15 mouse cellular contexts compared by ENCODE assay signal in genomic region chr19:16870501-16871191, GRCm38 (mm10). TPM values are rescaled to one million over a fixed set of nuclear protein-coding genes. Genes with fewer than 3 reads are reported as not detected.
DNase-seq lines count a peak whose midpoint lies in the region; ATAC-seq and TF ChIP-seq lines count a peak whose summit lies in the region.
"Had no signal": no experiment of that assay in that cellular context is flagged by ENCODE, and none has a peak within 500 bp of the region (broad histone marks: within the 10 kb centered on the region; RNA-seq: fewer than 3 reads in every experiment).

No protein-coding gene starts in this region.

- H3K9ac ChIP-seq in heart, embryonic 13.5 days, result no peak overlapping the region
- H3K9ac ChIP-seq in midbrain, embryonic 11.5 days (ENCODE audit: low read length), result no peak overlapping the region
- no peak overlapping the region for H3K9ac ChIP-seq in midbrain, postnatal 0 days (replicated peaks; ENCODE audit: low read length, poor library complexity, severe bottlenecking)
- H3K9ac ChIP-seq in forebrain, embryonic 13.5 days, result no peak overlapping the region
- H3K9ac ChIP-seq: embryonic facial prominence, embryonic 12.5 days; lung, embryonic 14.5 days had no signal

- no peak for DNase-seq in heart, adult 8-10 months (ENCODE audit: low spot score)
- peak; percentile 96 for DNase-seq in midbrain, embryonic 11.5 days (ENCODE audit: low spot score, missing footprints)
- DNase-seq in midbrain, postnatal 0 days (ENCODE audit: low spot score), result no peak
- peak; percentile 7 for DNase-seq in splenic B cell, adult 2 months (ENCODE audit: low read depth, low spot score)
- DNase-seq in adipocyte (ENCODE audit: low spot score), result no peak
- DNase-seq in urinary bladder, postnatal 36 days (ENCODE audit: low spot score in 2 of 2), result no peak
- DNase-seq: gastrocnemius, postnatal 14 days; right cerebral cortex, adult 18-20 months; thymus, adult 18-20 months had no signal

- H3K9me3 ChIP-seq in heart, embryonic 13.5 days, result no peaks in the 10 kb centered on the region
- no peaks in the 10 kb centered on the region for H3K9me3 ChIP-seq in midbrain, embryonic 11.5 days (ENCODE audit: control insufficient read depth, low read length)
- H3K9me3 ChIP-seq in midbrain, postnatal 0 days (ENCODE audit: low read length), result no peaks in the 10 kb centered on the region
- H3K9me3 ChIP-seq in forebrain, embryonic 13.5 days (replicated peaks), result no peaks in the 10 kb centered on the region
- H3K9me3 ChIP-seq: embryonic facial prominence, embryonic 12.5 days had no signal

- no peak for ATAC-seq in heart, embryonic 13.5 days (ENCODE audit: extremely low read depth, insufficient number of reproducible peaks, low FRiP score, low TSS enrichment)
- no peak for ATAC-seq in midbrain, embryonic 11.5 days (ENCODE audit: low FRiP score)
- ATAC-seq in midbrain, postnatal 0 days (ENCODE audit: low FRiP score), result no peak
- ATAC-seq in forebrain, embryonic 13.5 days, result no peak
- ATAC-seq: CD4-positive, CD25-positive, alpha-beta regulatory T cell, adult 4 months; inflammation-experienced regulatory T-cells, adult 6 months had no signal

- peaks cover 90% of the 10 kb centered on the region for H3K27me3 ChIP-seq in heart, embryonic 13.5 days (replicated peaks)
- H3K27me3 ChIP-seq in midbrain, embryonic 11.5 days (ENCODE audit: control insufficient read depth, insufficient read depth, low read length), result peaks cover 76% of the 10 kb centered on the region
- H3K27me3 ChIP-seq in midbrain, postnatal 0 days (ENCODE audit: insufficient read depth, low read length), result peaks cover 66% of the 10 kb centered on the region
- peaks cover 87% of the 10 kb centered on the region for H3K27me3 ChIP-seq in forebrain, embryonic 13.5 days
- H3K27me3 ChIP-seq in splenic B cell, adult 2 months (ENCODE audit: control insufficient read depth, insufficient read depth, low read length, poor library complexity, severe bottlenecking), result peaks cover 7% of the 10 kb centered on the region

- no peak for TF ChIP-seq CTCF in midbrain, postnatal 0 days (IDR thresholded peaks at IDR 0.05)

- H3K4me2 ChIP-seq in heart, embryonic 13.5 days, result peak overlapping the region; percentile 84; the same call in 1 of the 2 replicates
- H3K4me2 ChIP-seq in midbrain, embryonic 11.5 days, result peak overlapping the region; percentile 74
- H3K4me2 ChIP-seq in midbrain, postnatal 0 days (ENCODE audit: low read depth, low read length, poor library complexity, severe bottlenecking), result no peak overlapping the region
- peak overlapping the region; percentile 15; the same call in 1 of the 2 replicates for H3K4me2 ChIP-seq in forebrain, embryonic 13.5 days
- H3K4me2 ChIP-seq: embryonic facial prominence, embryonic 12.5 days; lung, embryonic 14.5 days had no signal

- H3K27ac ChIP-seq in heart, embryonic 13.5 days (replicated peaks), result no peak overlapping the region
- no peak overlapping the region for H3K27ac ChIP-seq in midbrain, embryonic 11.5 days (ENCODE audit: low read depth, low read length)
- no peak overlapping the region for H3K27ac ChIP-seq in midbrain, postnatal 0 days (ENCODE audit: low read depth, low read length)
- H3K27ac ChIP-seq in forebrain, embryonic 13.5 days, result no peak overlapping the region
- H3K27ac ChIP-seq: embryonic facial prominence, embryonic 12.5 days had no signal

- H3K36me3 ChIP-seq in heart, embryonic 13.5 days, result no peaks in the 10 kb centered on the region
- no peaks in the 10 kb centered on the region for H3K36me3 ChIP-seq in midbrain, embryonic 11.5 days (ENCODE audit: control insufficient read depth, insufficient read depth, low read length)
- no peaks in the 10 kb centered on the region for H3K36me3 ChIP-seq in midbrain, postnatal 0 days (ENCODE audit: insufficient read depth, low read length)
- no peaks in the 10 kb centered on the region for H3K36me3 ChIP-seq in forebrain, embryonic 13.5 days (ENCODE audit: poor library complexity, severe bottlenecking)
- H3K36me3 ChIP-seq in splenic B cell, adult 2 months (ENCODE audit: control insufficient read depth, insufficient read depth, low read length, poor library complexity, severe bottlenecking), result no peaks in the 10 kb centered on the region
- H3K36me3 ChIP-seq: embryonic facial prominence, embryonic 12.5 days had no signal

- H3K4me3 ChIP-seq in heart, embryonic 13.5 days, result no peak overlapping the region
- H3K4me3 ChIP-seq in midbrain, embryonic 11.5 days (ENCODE audit: low read depth, low read length), result no peak overlapping the region
- H3K4me3 ChIP-seq in midbrain, postnatal 0 days (ENCODE audit: low read depth, low read length), result no peak overlapping the region
- peak overlapping the region; percentile 3; the same call in 1 of the 2 replicates for H3K4me3 ChIP-seq in forebrain, embryonic 13.5 days
- H3K4me3 ChIP-seq: embryonic facial prominence, embryonic 12.5 days had no signal

- 2% methylated on average over 28 of the region's 28 CpGs for WGBS in heart, embryonic 13.5 days
- 1% methylated on average over 28 of the region's 28 CpGs for WGBS in midbrain, embryonic 11.5 days
- WGBS in midbrain, postnatal 0 days, result 1% methylated on average over 28 of the region's 28 CpGs
- 2% methylated on average over 28 of the region's 28 CpGs for WGBS in forebrain, embryonic 13.5 days

- H3K4me1 ChIP-seq in heart, embryonic 13.5 days, result peaks cover 65% of the 10 kb centered on the region
- H3K4me1 ChIP-seq in midbrain, embryonic 11.5 days (ENCODE audit: control insufficient read depth, insufficient read depth, low read length), result peaks cover 17% of the 10 kb centered on the region
- peaks cover 3% of the 10 kb centered on the region for H3K4me1 ChIP-seq in midbrain, postnatal 0 days (ENCODE audit: insufficient read depth, low read length)
- peaks cover 60% of the 10 kb centered on the region for H3K4me1 ChIP-seq in forebrain, embryonic 13.5 days

RNA-seq across cellular contexts. Expression of gene Foxb2, which starts 3.0 kb away (rescaled TPM):
- polyA plus RNA-seq in heart, embryonic 13.5 days (2015; fragmentation: Nextera tagmentation; extraction: Ambion mirVana), result not detected in 2 replicates
- not detected for total RNA-seq in heart, adult 8-10 months (2022)
- 0.20 and 0.46 TPM in 2 replicates for polyA plus RNA-seq in midbrain, embryonic 11.5 days (2014; fragmentation: Nextera tagmentation; extraction: Ambion mirVana)
- total RNA-seq in midbrain, postnatal 0 days (2014; rRNA removed), result 0.28 TPM in 1 of 2 replicates, not detected in the other
- 0.26 and 0.47 TPM in 2 replicates for polyA plus RNA-seq in midbrain, postnatal 0 days (2015; fragmentation: Nextera tagmentation; extraction: Ambion mirVana)
- 0.14 and 0.39 TPM in 2 replicates for polyA plus RNA-seq in forebrain, embryonic 13.5 days (2015; fragmentation: Nextera tagmentation; extraction: Ambion mirVana)
- total RNA-seq: gastrocnemius, postnatal 14 days had no signal
- polyA plus RNA-seq: CD4-positive, CD25-positive, alpha-beta regulatory T cell, adult 4 months; inflammation-experienced regulatory T-cells, adult 6 months; lung, embryonic 14.5 days had no signal

Comparison
In these comparisons a context has a peak if more than half of its experiments do, and no peak if none do; other contexts are left out.
1. DNase-seq: peak in midbrain, embryonic 11.5 days (single experiment) and splenic B cell, adult 2 months (single experiment); none in heart, adult 8-10 months (single experiment), midbrain, postnatal 0 days (single experiment), adipocyte (single experiment) and urinary bladder, postnatal 36 days (0 of 2).